Mouse (Mus musculus) liver, embryonic 11.5 days (tissue): Measurements from ENCODE around the gene Dnah10. TPM values are rescaled to one million over a fixed set of nuclear protein-coding genes. Genes with fewer than 3 reads are reported as not detected.

ENCODE experiments used
- polyA plus RNA-seq: library from polyadenylated mRNA; unstranded; fragments of >200 nt; fragmentation: Nextera tagmentation; extraction: Ambion mirVana; gene quantifications from 2 replicates; pipeline ENCODE4 v1.2.1, GENCODE M21; 2014

The Dnah10 gene
- polyA plus RNA-seq, 1 experiment from 2014 or later, result 0.05 TPM

Other genes with a start within 250 kb of the Dnah10 start
- 18.7 and 19.8 TPM in 2 replicates for gene Rilpl2, start 246.7 kb upstream of the Dnah10 start, polyA plus RNA-seq
- 13.6 and 14.0 TPM in 2 replicates for gene Snrnp35, start 242.0 kb upstream of the Dnah10 start, polyA plus RNA-seq
- 9.8 and 10.6 TPM in 2 replicates for gene Rilpl1, start 193.7 kb upstream of the Dnah10 start, polyA plus RNA-seq
- gene Tmed2, start 184.4 kb upstream of the Dnah10 start, polyA plus RNA-seq, result 521 and 566 TPM in 2 replicates
- gene Ddx55, start 172.2 kb upstream of the Dnah10 start, polyA plus RNA-seq, result 18.9 and 19.6 TPM in 2 replicates
- gene Eif2b1, start 146.0 kb upstream of the Dnah10 start, polyA plus RNA-seq, result 119 and 123 TPM in 2 replicates
- gene Gtf2h3, start 145.9 kb upstream of the Dnah10 start, polyA plus RNA-seq, result 69.7 and 69.9 TPM in 2 replicates
- 31.2 and 36.0 TPM in 2 replicates for gene Atp6v0a2, start 96.5 kb upstream of the Dnah10 start, polyA plus RNA-seq
- gene Ccdc92, start 137.3 kb downstream of the Dnah10 start, polyA plus RNA-seq, result 4.1 and 4.4 TPM in 2 replicates
- 35.6 and 42.3 TPM in 2 replicates for gene Zfp664, start 137.6 kb downstream of the Dnah10 start, polyA plus RNA-seq